26 mouse cellular contexts compared by ENCODE assay signal in genomic region chr5:73787275-73787674, GRCm38 (mm10).
DNase-seq lines count a peak whose midpoint lies in the region; ATAC-seq lines count a peak whose summit lies in the region.
"Had no signal": no experiment of that assay in that cellular context is flagged by ENCODE, and none has a peak within 500 bp of the region (broad histone marks: within the 10 kb centered on the region; RNA-seq: fewer than 3 reads in every experiment).

No protein-coding gene starts in this region.

- H3K27ac ChIP-seq in lung, embryonic 15.5 days: 0 out of 2 replicates have a peak overlapping the region, but pooled peaks have one; percentile 4
- H3K27ac ChIP-seq in midbrain, embryonic 11.5 days (ENCODE audit: low read depth, low read length): no peak overlapping the region
- H3K27ac ChIP-seq in midbrain, embryonic 16.5 days (ENCODE audit: low read length): no peak overlapping the region
- H3K27ac ChIP-seq in limb, embryonic 13.5 days: 0 out of 2 replicates have a peak overlapping the region, but pooled peaks have one; percentile 10
- H3K27ac ChIP-seq: left cerebral cortex, adult 2 months; limb, embryonic 15.5 days; liver, embryonic 13.5 days; macrophage; stomach, embryonic 15.5 days had no signal

- no peaks in the 10 kb centered on the region for H3K36me3 ChIP-seq in lung, embryonic 15.5 days
- H3K36me3 ChIP-seq in midbrain, embryonic 11.5 days (ENCODE audit: control insufficient read depth, insufficient read depth, low read length): no peaks in the 10 kb centered on the region
- H3K36me3 ChIP-seq in midbrain, embryonic 16.5 days (ENCODE audit: control insufficient read depth, insufficient read depth, low read length): no peaks in the 10 kb centered on the region
- H3K36me3 ChIP-seq in limb, embryonic 13.5 days: no peaks in the 10 kb centered on the region
- H3K36me3 ChIP-seq: limb, embryonic 15.5 days; liver, embryonic 13.5 days; stomach, embryonic 15.5 days had no signal

- peaks cover 12% of the 10 kb centered on the region for H3K4me1 ChIP-seq in lung, embryonic 15.5 days
- no peaks in the 10 kb centered on the region for H3K4me1 ChIP-seq in midbrain, embryonic 11.5 days (ENCODE audit: control insufficient read depth, insufficient read depth, low read length)
- no peaks in the 10 kb centered on the region for H3K4me1 ChIP-seq in midbrain, embryonic 16.5 days (ENCODE audit: control insufficient read depth, insufficient read depth, low read length)
- peaks cover 31% of the 10 kb centered on the region for H3K4me1 ChIP-seq in limb, embryonic 13.5 days
- H3K4me1 ChIP-seq: liver, embryonic 13.5 days had no signal

- WGBS in lung, embryonic 15.5 days: 38% methylated on average over 5 of the region's 5 CpGs
- WGBS in midbrain, embryonic 11.5 days: 84% methylated on average over 5 of the region's 5 CpGs
- 63% methylated on average over 5 of the region's 5 CpGs for WGBS in midbrain, embryonic 16.5 days
- WGBS in limb, embryonic 13.5 days: 53% methylated on average over 5 of the region's 5 CpGs

- peak; percentile 17 for DNase-seq in embryo, embryonic 11 days
- no peak for DNase-seq in embryo, embryonic 9.5 days (ENCODE audit: extremely low spot score)
- DNase-seq in lung, postnatal 25 days (ENCODE audit: low spot score): no peak
- peak; percentile 69 for DNase-seq in midbrain, embryonic 11.5 days (ENCODE audit: low spot score, missing footprints)
- DNase-seq in adrenal gland, postnatal 10 days: no peak
- DNase-seq: adrenal gland, adult 2 months; cerebellum, adult 8-10 months; cerebellum, postnatal 25 days; gastrocnemius, postnatal 10 days; heart, postnatal 14 days; kidney, adult 9 months; kidney, postnatal 10 days; layer of hippocampus, adult 9-11 months; liver, embryonic 13.5 days; right cerebral cortex, postnatal 25 days had no signal

- no peak overlapping the region for H3K9ac ChIP-seq in lung, embryonic 15.5 days
- no peak overlapping the region for H3K9ac ChIP-seq in midbrain, embryonic 11.5 days (ENCODE audit: low read length)
- H3K9ac ChIP-seq in midbrain, embryonic 16.5 days (ENCODE audit: low read depth, low read length): no peak overlapping the region
- no peak overlapping the region for H3K9ac ChIP-seq in limb, embryonic 13.5 days
- H3K9ac ChIP-seq: limb, embryonic 15.5 days; liver, embryonic 13.5 days; stomach, embryonic 15.5 days had no signal

- no peak overlapping the region for H3K4me3 ChIP-seq in lung, embryonic 15.5 days
- H3K4me3 ChIP-seq in midbrain, embryonic 11.5 days (ENCODE audit: low read depth, low read length): no peak overlapping the region
- H3K4me3 ChIP-seq in midbrain, embryonic 16.5 days (ENCODE audit: low read depth, low read length): no peak overlapping the region
- no peak overlapping the region for H3K4me3 ChIP-seq in limb, embryonic 13.5 days
- H3K4me3 ChIP-seq: erythroblast, embryonic 14.5 days; left cerebral cortex, adult 2 months; limb, embryonic 15.5 days; liver, embryonic 13.5 days; stomach, embryonic 15.5 days had no signal

- peak; percentile 92 for ATAC-seq in lung, embryonic 15.5 days (ENCODE audit: borderline replicate concordance, extremely low read depth, low FRiP score, low TSS enrichment)
- peak; percentile 62 for ATAC-seq in midbrain, embryonic 11.5 days (ENCODE audit: low FRiP score)
- ATAC-seq in midbrain, embryonic 16.5 days: no peak
- ATAC-seq in limb, embryonic 13.5 days (ENCODE audit: low FRiP score, low read depth): no peak
- ATAC-seq: activated CD4-positive, CD25-positive, alpha-beta regulatory T cell, adult 4 months; intestine, postnatal 0 days had no signal

- H3K4me2 ChIP-seq in lung, embryonic 15.5 days: no peak overlapping the region
- no peak overlapping the region for H3K4me2 ChIP-seq in midbrain, embryonic 11.5 days
- H3K4me2 ChIP-seq in midbrain, embryonic 16.5 days (ENCODE audit: low read length): no peak overlapping the region
- no peak overlapping the region for H3K4me2 ChIP-seq in limb, embryonic 13.5 days (replicated peaks)
- H3K4me2 ChIP-seq: limb, embryonic 15.5 days; liver, embryonic 13.5 days; stomach, embryonic 15.5 days had no signal

- no peaks in the 10 kb centered on the region for H3K9me3 ChIP-seq in lung, embryonic 15.5 days
- no peaks in the 10 kb centered on the region for H3K9me3 ChIP-seq in midbrain, embryonic 11.5 days (ENCODE audit: control insufficient read depth, low read length)
- H3K9me3 ChIP-seq in midbrain, embryonic 16.5 days (replicated peaks; ENCODE audit: control insufficient read depth, low read length, poor library complexity, severe bottlenecking): no peaks in the 10 kb centered on the region
- H3K9me3 ChIP-seq in limb, embryonic 13.5 days: no peaks in the 10 kb centered on the region
- H3K9me3 ChIP-seq: limb, embryonic 15.5 days; liver, embryonic 13.5 days; stomach, embryonic 15.5 days had no signal

- H3K27me3 ChIP-seq in lung, embryonic 15.5 days: peaks cover 14% of the 10 kb centered on the region
- no peaks in the 10 kb centered on the region for H3K27me3 ChIP-seq in midbrain, embryonic 11.5 days (ENCODE audit: control insufficient read depth, insufficient read depth, low read length)
- no peaks in the 10 kb centered on the region for H3K27me3 ChIP-seq in midbrain, embryonic 16.5 days (ENCODE audit: control insufficient read depth, insufficient read depth, low read depth, low read length)
- H3K27me3 ChIP-seq in limb, embryonic 13.5 days: no peaks in the 10 kb centered on the region
- H3K27me3 ChIP-seq: CH12.LX; limb, embryonic 15.5 days; liver, embryonic 13.5 days; stomach, embryonic 15.5 days had no signal

Comparison
In these comparisons a context has a peak if more than half of its experiments do, and no peak if none do; other contexts are left out.
1. DNase-seq: peak in embryo, embryonic 11 days (single experiment) and midbrain, embryonic 11.5 days (single experiment); none in embryo, embryonic 9.5 days (single experiment), lung, postnatal 25 days (single experiment) and adrenal gland, postnatal 10 days (single experiment).
2. ATAC-seq: peak in lung, embryonic 15.5 days (single experiment) and midbrain, embryonic 11.5 days (single experiment); none in midbrain, embryonic 16.5 days (single experiment) and limb, embryonic 13.5 days (single experiment).
3. H3K27ac ChIP-seq: peak in lung, embryonic 15.5 days (single experiment) and limb, embryonic 13.5 days (single experiment); none in midbrain, embryonic 11.5 days (single experiment) and midbrain, embryonic 16.5 days (single experiment).